Mouse (Mus musculus) neural tube, embryonic 10.5 days (tissue): ENCODE results near the gene Usp15.
A peak's percentile ranks its signal among the peaks of the same experiment; 100 is the strongest.

ENCODE experiments used
- DNase-seq: peaks from one replicate; pipeline ENCODE4 v3.0.0-alpha.2; 2017; ENCODE audit warnings: low spot score; ENCODE audit errors: extremely low spot score

Gene Usp15

GRCm38 (mm10) chr10:123110548-123110947 is 86.2 kb downstream of the Usp15 start:
- DNase-seq: no peak

DNA sequence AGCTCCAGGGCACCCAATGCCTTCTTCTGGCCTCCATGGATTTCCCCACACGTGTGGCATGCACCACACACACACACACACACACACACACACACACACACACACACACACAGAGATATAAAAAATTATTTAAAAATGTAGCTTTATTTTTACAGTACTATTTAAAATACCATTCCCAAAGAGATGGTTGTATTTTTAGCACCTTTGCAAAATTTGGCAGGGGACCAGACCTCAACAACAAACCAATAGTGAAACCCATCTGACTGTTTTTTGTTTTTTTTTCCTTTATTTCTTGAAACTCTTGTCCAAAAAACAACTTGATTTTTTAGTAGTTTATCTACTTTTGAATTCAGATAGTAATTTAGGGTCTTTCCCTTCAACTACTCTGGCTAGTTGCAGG is 88.3 kb downstream of the Usp15 start:
- DNase-seq: no peak

DNA sequence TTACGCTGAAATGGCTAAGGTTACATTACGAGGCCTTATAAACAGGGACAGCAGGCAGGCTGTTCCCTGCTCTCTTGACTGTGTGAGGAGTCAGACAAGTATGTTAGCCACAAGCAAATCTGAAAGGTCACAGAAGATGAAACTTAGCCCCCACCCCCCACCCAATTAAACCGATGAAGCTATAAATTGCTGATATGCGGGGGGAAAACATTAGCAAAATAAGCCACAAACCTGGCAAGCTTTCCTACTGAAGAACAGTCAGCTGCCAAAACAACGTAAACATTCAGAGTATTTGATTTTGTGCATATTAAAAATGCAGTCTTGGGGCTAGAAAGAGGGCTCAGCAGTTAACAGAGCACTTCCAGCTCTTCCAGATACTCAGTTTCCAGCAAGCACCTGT is 88.7 kb downstream of the Usp15 start:
- DNase-seq: no peak

DNA sequence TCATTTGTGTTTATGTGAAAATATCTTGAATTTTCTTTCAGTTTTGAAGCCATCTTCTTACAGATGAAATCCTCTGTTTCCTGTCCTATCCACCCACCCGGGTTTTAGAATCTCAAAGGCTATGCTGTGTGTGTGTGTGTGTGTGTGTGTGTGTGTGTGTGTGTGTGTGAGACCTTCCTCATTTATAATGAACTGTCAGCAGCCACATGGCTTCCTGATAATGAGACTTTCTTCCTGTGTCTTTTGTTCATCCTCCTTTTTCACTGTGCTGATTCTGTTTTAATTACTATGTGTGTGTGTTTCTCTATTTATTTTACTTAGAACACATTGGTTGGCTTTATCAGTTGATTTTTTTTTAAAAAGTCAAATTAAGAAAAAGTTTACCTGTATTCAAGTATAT is 95.5 kb downstream of the Usp15 start:
- no peak for DNase-seq

GRCm38 (mm10) chr10:123100584-123100983 is 96.2 kb downstream of the Usp15 start:
- DNase-seq: no peak

DNA sequence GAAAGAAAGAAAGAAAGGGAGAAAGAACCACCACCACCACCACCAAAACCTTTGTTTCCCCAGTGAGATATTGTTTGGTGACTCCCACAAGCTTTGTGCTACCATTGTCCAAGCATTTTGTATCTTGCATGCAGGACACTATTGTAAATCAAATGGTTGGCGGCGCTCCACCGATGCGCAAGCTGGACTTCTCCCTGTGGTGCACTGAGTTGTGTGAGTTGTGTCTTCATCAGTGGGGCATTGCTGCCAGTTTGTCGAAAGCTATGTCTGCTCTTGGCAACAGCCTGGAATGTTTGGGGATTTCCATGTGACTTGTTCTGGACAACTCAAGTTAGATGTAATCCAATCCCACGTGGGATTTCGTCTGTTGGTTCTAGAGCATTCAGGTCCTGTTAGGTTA is 102.3 kb downstream of the Usp15 start:
- no peak for DNase-seq

DNA sequence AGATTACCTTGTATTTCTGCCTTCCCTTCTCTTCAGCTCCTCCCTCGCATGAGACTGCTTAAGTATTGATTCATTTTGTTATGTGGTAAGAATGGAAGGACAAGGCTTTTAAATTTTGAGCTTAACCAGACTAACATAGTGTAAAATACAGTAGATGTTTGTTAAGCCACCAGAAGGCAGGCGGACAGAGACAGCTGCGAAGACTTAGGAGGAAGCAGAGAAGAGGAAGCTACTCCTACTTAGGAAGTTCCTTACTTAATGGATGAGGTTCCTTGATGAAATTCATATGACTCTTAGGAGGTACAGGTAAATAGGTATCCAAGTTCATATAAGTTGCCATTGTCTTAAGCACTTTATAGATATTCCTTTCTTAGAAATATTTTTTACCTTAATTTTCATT is 104.2 kb downstream of the Usp15 start:
- no peak for DNase-seq

GRCm38 (mm10) chr10:123091737-123092136 is 105.1 kb downstream of the Usp15 start:
- DNase-seq: peak; percentile 48

DNA sequence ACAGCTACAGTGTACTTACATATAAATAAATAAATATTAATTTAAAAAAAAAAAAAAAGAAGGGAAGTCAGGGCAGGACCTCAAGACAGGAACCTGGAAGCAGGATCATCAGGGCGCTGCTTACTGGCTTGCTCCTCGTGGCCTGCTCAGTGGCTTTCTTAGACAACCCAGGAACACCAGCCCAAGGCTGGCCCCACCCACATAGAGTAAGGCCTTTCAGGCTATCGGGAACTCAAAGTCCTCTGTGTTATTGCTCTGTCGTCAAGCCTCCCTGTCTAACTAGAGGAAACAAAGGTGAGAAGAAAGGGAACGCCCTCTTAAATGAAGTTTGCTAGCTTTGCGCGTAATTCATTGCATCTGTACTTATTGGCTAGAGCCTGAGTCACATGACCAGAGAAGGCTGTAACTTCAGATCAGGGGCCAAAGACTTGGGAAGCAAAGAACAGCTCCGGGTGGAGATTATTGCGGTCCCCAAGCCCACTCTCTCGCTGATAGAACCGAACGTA is 107.3 kb downstream of the Usp15 start:
- DNase-seq: no peak

DNA sequence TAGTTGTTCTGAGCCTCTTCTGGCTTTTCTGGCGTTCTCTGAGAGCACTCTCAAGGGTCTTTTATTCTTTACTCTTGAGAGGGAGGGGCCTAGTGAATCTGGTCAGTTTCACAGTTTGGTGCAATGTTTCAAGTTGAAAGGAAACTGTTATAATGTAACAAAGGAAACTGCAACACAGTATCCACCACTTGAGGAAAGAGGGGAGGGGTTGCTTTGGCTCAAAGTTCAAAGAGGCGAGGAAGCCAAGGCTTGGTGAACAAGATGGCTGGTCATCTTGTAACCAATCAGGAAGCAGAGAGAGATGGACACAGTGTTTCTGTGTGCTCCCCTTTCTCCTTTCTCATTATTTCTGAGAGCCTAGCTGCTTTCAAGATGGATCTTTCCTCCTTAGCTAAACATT is 109.9 kb downstream of the Usp15 start:
- no peak for DNase-seq

DNA sequence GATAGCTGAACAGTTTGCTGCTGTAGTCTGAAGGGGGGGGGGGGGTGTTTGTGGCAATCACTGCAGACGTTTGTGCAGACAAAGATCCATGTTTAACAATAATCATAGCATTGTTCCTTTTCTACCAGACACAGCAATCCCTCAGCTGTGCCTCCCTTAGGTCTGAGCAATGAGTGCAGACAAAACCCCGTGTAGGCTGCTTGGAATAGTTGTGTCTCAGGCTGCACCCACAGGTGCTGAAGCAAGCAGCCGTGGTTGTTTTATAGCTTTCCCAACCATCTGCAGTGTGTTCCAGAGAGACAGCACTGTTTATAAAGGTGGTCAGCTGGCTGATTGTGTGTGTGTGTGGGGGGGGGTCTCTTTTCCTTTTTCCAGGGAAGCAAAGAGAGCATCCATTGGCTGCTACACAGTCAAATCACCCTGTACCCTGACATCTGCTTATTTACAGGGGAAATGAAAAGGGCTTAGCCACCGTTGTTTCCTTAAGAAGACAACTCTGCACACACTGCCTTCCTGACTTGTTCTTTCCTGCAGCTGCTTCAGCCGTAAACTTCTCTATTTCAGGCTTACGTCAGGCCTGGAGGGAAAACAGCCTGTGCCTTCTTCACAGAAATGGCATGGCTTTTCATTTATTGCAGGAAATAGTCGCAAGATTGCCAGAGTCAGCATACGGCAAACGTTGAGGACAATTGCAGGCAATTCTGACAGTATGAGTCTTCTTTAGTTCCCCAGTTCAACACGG is 111.7 kb downstream of the Usp15 start:
- DNase-seq: no peak

DNA sequence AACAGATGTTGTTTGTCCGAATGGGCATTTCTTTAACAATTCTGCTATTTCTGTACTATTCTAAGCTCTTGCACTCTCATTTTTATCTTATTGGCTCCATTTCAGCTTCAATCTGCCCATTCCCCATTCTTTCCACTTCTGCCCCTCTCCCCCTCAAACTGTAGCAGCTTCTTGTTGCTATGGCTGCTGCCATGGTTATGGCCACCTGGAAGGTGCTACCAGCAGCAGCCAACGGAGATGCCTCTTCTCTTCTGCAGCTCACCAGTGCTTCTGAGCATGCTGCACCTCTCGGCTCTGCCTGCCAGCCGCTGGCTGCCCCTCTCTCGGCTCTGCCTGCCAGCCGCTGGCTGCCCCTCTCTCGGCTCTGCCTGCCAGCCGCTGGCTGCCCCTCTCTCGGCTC is 112.5 kb downstream of the Usp15 start:
- DNase-seq: no peak

GRCm38 (mm10) chr10:123076245-123077023 is 120.4 kb downstream of the Usp15 start, which contains the start of gene Mon2:
Gene Mon2, minus strand, starts transcription at chr10:123076505.
- DNase-seq: peak; percentile 93

DNA sequence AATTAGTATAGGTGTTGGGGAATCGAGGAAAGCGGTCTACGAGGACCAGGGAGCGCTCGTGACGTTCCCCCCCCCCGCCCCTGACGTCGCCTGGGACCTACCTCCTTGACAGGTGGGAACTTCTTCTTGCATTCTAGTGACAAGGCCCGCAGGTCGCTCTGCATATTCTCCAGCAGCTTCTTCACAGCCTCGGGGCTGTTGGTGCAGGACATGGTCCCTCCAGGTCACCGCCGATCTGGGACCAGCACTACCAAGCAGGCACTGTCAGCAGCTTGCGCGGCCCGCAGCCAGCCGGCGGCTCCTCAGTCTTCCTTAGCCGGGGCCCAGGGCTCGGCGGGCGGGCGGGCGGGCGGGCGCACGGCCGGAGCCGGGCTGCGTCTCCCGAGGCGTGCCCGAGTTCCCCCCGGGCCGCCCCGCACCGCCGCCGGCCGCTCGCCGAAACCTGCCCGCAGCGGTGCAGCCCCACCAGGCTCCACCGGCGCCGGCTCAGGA is 121.0 kb downstream of the Usp15 start:
- DNase-seq: no peak

DNA sequence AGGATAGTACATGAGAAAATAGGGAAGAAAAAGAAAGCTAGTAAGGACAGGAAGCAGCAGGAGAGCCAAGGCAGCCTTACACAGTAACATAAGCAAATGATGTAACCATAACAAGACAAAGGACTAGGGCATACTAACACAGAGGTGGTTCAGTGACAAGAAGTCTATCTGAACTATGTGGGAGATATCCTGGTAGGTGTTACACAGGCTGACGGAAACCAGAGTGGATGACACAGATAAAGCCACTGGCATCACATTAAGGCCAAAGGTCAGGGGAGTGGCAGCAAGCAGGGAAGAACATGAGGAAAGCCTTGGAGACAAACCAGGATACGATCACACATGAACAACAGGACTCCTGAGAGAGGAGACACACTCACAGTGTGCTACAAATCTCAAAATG is 124.8 kb downstream of the Usp15 start:
- DNase-seq: no peak

DNA sequence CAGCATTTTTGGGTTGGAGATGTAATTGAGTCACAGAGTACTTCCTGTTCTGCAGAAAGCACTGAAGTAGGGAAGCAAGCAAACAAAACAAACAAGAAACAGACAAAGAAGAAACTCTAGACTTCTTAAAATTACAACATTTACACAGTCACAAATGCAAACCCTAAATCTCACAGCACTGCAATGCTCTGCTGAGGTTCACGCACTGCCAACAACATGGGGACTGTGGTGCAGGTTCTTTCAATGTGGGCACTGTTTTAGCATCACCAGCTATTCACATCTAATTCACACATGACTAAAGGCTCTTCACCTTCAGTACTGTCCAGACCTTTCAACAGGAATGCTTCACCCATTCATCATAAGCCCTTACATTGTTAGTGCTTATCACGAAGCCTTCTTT is 133.8 kb downstream of the Usp15 start:
- DNase-seq: no peak

DNA sequence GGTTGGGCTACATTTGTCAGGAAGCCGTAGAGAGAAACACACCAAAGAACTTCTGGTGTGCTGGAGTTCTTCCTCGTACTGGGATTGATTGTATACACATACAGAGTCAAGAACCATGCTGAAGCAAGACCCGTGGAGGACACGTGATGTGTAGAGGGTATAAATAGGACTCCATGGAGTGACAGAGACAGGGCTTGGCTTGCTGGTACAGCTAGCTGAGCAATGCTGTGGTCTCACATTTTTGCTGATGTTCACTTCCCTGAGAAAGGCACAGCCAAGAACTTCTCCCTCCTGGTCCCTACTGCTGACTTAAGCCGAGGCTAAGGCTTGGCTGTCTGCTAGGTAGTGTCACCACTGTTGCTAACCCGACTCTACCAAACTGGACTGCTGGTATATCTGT is 136.0 kb downstream of the Usp15 start:
- DNase-seq: no peak

DNA sequence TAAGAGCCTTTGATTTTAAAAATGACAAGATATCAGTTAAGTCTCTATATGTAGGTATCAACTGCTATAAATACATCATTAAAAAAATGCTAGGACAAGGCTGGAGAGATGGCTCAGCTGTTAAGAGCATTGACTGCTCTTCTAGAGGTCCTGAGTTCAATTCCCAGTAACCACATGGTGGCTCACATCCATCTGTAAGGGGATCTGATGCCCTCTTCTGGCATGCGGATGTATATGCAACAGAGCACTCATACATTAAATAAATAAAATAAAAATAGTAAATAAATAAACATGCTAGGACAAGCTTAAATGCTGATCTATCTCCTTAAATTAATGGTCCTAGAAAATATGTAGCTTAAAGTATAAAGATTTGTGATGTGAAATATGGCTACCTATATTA is 139.7 kb downstream of the Usp15 start:
- no peak for DNase-seq

DNA sequence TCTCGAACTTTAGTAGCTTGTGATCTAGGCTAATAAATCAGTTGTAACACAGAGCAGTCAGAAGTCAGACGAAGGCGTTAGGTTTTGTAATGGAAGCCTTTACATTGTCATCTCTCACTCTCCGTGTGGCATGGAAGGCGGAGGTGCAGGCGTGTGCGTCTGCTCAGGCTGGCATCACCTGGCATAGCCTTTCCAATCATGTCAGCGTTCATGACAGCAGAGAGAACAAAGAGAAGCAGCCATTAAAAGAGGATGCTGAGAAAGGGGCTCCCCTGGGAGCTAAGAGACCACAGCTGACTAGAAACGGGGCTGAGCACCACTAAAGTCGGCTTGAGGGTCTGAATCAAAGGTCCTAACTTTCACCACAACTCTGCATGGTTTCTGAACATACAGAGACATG is 140.3 kb downstream of the Usp15 start:
- no peak for DNase-seq

GRCm38 (mm10) chr10:123055205-123056000 is 141.4 kb downstream of the Usp15 start:
- DNase-seq: no peak
